Comparison of ENCODE assay signal across 26 mouse cellular contexts in genomic region chr11:70198332-70198731, GRCm38 (mm10). TPM values are rescaled to one million over a fixed set of nuclear protein-coding genes. Genes with fewer than 3 reads are reported as not detected.
DNase-seq lines count a peak whose midpoint lies in the region; ATAC-seq and TF ChIP-seq lines count a peak whose summit lies in the region.
"Had no signal": no experiment of that assay in that cellular context is flagged by ENCODE, and none has a peak within 500 bp of the region (broad histone marks: within the 10 kb centered on the region; RNA-seq: fewer than 3 reads in every experiment).

No protein-coding gene starts in this region.

- intact Hi-C loops in heart, postnatal 36 days (cut with DNase I), result no loop called here

- no peaks in the 10 kb centered on the region for H3K9me3 ChIP-seq in lung, postnatal 0 days (ENCODE audit: low read length)
- H3K9me3 ChIP-seq in stomach, embryonic 16.5 days (replicated peaks; ENCODE audit: control insufficient read depth, low read length), result no peaks in the 10 kb centered on the region
- H3K9me3 ChIP-seq: hindbrain, embryonic 13.5 days; limb, embryonic 15.5 days; liver, embryonic 15.5 days; stomach, embryonic 15.5 days had no signal

- 69% methylated on average over 3 of the region's 3 CpGs for WGBS in lung, postnatal 0 days
- 66% methylated on average over 3 of the region's 3 CpGs for WGBS in stomach, embryonic 16.5 days

- TF ChIP-seq CTCF in lung, postnatal 0 days (IDR thresholded peaks at IDR 0.05), result no peak

- H3K4me3 ChIP-seq in lung, postnatal 0 days (ENCODE audit: low read depth, low read length), result no peak overlapping the region
- no peak overlapping the region for H3K4me3 ChIP-seq in stomach, embryonic 16.5 days (replicated peaks; ENCODE audit: low read length)
- H3K4me3 ChIP-seq: erythroblast, embryonic 14.5 days; hindbrain, embryonic 13.5 days; limb, embryonic 15.5 days; liver, embryonic 15.5 days; megakaryocyte, embryonic 14.5 days; stomach, embryonic 15.5 days had no signal

- ATAC-seq in lung, postnatal 0 days, result peak; percentile 53
- ATAC-seq in granulocyte monocyte progenitor cell, adult 5-6 weeks (replicated peaks; ENCODE audit: poor library complexity, severe bottlenecking), result peak; percentile 35
- ATAC-seq in stomach, embryonic 16.5 days (ENCODE audit: insufficient read depth, low FRiP score), result no peak
- ATAC-seq in erythroblast, adult 5-6 weeks (replicated peaks; ENCODE audit: low FRiP score, poor library complexity, severe bottlenecking), result no peak
- ATAC-seq: forebrain, embryonic 16.5 days; inflammation-experienced regulatory T-cells, adult 6 months had no signal

- H3K36me3 ChIP-seq in lung, postnatal 0 days (ENCODE audit: insufficient read depth, low read length), result no peaks in the 10 kb centered on the region
- no peaks in the 10 kb centered on the region for H3K36me3 ChIP-seq in stomach, embryonic 16.5 days (ENCODE audit: control insufficient read depth, insufficient read depth, low read length)
- H3K36me3 ChIP-seq: G1E; hindbrain, embryonic 13.5 days; limb, embryonic 15.5 days; liver, embryonic 15.5 days; stomach, embryonic 15.5 days had no signal

- peak; percentile 78 for DNase-seq in lung, postnatal 0 days (ENCODE audit: low spot score)
- no peak for DNase-seq in lung, postnatal 4 days
- peak; percentile 94 for DNase-seq in NIH3T3 (ENCODE audit: low read depth)
- no peak for DNase-seq in heart, postnatal 36 days
- DNase-seq in adrenal gland, adult 8-10 months, result no peak
- DNase-seq: cerebellum, postnatal 36 days; gastrocnemius, postnatal 36 days; heart, postnatal 10 days; kidney, adult 2 months; kidney, postnatal 10 days; midbrain, embryonic 14.5 days; right cerebral cortex, postnatal 25 days had no signal

- no peaks in the 10 kb centered on the region for H3K4me1 ChIP-seq in lung, postnatal 0 days (ENCODE audit: insufficient read depth, low read depth, low read length)
- H3K4me1 ChIP-seq in stomach, embryonic 16.5 days (ENCODE audit: control insufficient read depth, insufficient read depth, low read length), result peaks cover 8% of the 10 kb centered on the region
- H3K4me1 ChIP-seq: limb, embryonic 15.5 days; stomach, embryonic 15.5 days had no signal

- H3K27ac ChIP-seq in lung, postnatal 0 days (ENCODE audit: low read length), result no peak overlapping the region
- peak overlapping the region; percentile 52; the same call in 1 of the 2 replicates for H3K27ac ChIP-seq in stomach, embryonic 16.5 days (ENCODE audit: low read length)
- H3K27ac ChIP-seq: hindbrain, embryonic 13.5 days; limb, embryonic 15.5 days; liver, embryonic 15.5 days; stomach, embryonic 15.5 days had no signal

- H3K27me3 ChIP-seq in lung, postnatal 0 days (replicated peaks; ENCODE audit: insufficient read depth, low read length), result no peaks in the 10 kb centered on the region
- no peaks in the 10 kb centered on the region for H3K27me3 ChIP-seq in stomach, embryonic 16.5 days (ENCODE audit: control insufficient read depth, insufficient read depth, low read length)
- H3K27me3 ChIP-seq: limb, embryonic 15.5 days; stomach, embryonic 15.5 days had no signal

- peak; percentile 45; the same call in 1 of the 2 replicates for TF ChIP-seq EP300 in lung, postnatal 0 days (IDR thresholded peaks at IDR 0.05)

- no peak overlapping the region for H3K4me2 ChIP-seq in lung, postnatal 0 days (replicated peaks; ENCODE audit: low read depth, low read length)
- H3K4me2 ChIP-seq in stomach, embryonic 16.5 days (ENCODE audit: low read depth, low read length), result no peak overlapping the region
- H3K4me2 ChIP-seq: heart, embryonic 11.5 days; hindbrain, embryonic 13.5 days; limb, embryonic 15.5 days; liver, embryonic 15.5 days; stomach, embryonic 15.5 days had no signal

- no peak overlapping the region for H3K9ac ChIP-seq in lung, postnatal 0 days (replicated peaks; ENCODE audit: low read depth)
- H3K9ac ChIP-seq in stomach, embryonic 16.5 days (ENCODE audit: low read length), result no peak overlapping the region
- H3K9ac ChIP-seq: hindbrain, embryonic 13.5 days; limb, embryonic 15.5 days; liver, embryonic 15.5 days; stomach, embryonic 15.5 days had no signal

RNA-seq across cellular contexts. Expression of gene Slc16a11, which starts 14.2 kb away (rescaled TPM):
- 7.9 TPM in 2 replicates for polyA plus RNA-seq in lung, postnatal 0 days (2015; fragmentation: Nextera tagmentation; extraction: Ambion mirVana)
- not detected in 2 replicates for total RNA-seq in granulocyte monocyte progenitor cell, adult 5-6 weeks (2014; fragmentation: Nextera tagmentation)
- not detected in 2 replicates for total RNA-seq in granulocyte monocyte progenitor cell, adult 5-6 weeks (2017)
- polyA plus RNA-seq in stomach, embryonic 16.5 days (2015; fragmentation: Nextera tagmentation; extraction: Ambion mirVana), result 1.5 and 1.9 TPM in 2 replicates
- under 1 TPM; 0.28 to 0.30 TPM for total RNA-seq in heart, postnatal 36 days (2021)
- not detected in 2 replicates for total RNA-seq in erythroblast, adult 5-6 weeks (2015; ENCODE audit: low replicate concordance)
- total RNA-seq in erythroblast, adult 5-6 weeks (2017; ENCODE audit: low replicate concordance), result not detected in 2 replicates
- total RNA-seq in adrenal gland, adult 8-10 months (2022), result 1 to 10 TPM in 2 of 4 experiments, under 1 TPM in 2; 0.23 to 2.0 (median 0.86) TPM
- total RNA-seq: G1E had no signal
- polyA plus RNA-seq: erythroblast, embryonic 14.5 days; G1E had no signal

RNA-seq across cellular contexts. Expression of gene Slc16a13, which starts 22.5 kb away (rescaled TPM):
- 4.5 and 6.0 TPM in 2 replicates for polyA plus RNA-seq in lung, postnatal 0 days (2015; fragmentation: Nextera tagmentation; extraction: Ambion mirVana)
- 7.1 and 7.9 TPM in 2 replicates for total RNA-seq in granulocyte monocyte progenitor cell, adult 5-6 weeks (2014; fragmentation: Nextera tagmentation)
- 9.8 TPM in 2 replicates for total RNA-seq in granulocyte monocyte progenitor cell, adult 5-6 weeks (2017)
- 9.4 and 10.5 TPM in 2 replicates for polyA plus RNA-seq in stomach, embryonic 16.5 days (2015; fragmentation: Nextera tagmentation; extraction: Ambion mirVana)
- total RNA-seq in heart, postnatal 36 days (2021), result 1 to 10 TPM; 3.3 to 3.9 TPM
- total RNA-seq in erythroblast, adult 5-6 weeks (2015; ENCODE audit: low replicate concordance), result 2.5 and 8.1 TPM in 2 replicates
- total RNA-seq in erythroblast, adult 5-6 weeks (2017; ENCODE audit: low replicate concordance), result 5.1 and 8.2 TPM in 2 replicates
- 1 to 10 TPM; 4.4 to 9.4 (median 6.6) TPM for total RNA-seq in adrenal gland, adult 8-10 months (2022)

RNA-seq across cellular contexts. Expression of gene Bcl6b, which starts 31.3 kb away (rescaled TPM):
- polyA plus RNA-seq in lung, postnatal 0 days (2015; fragmentation: Nextera tagmentation; extraction: Ambion mirVana), result 19.2 and 31.6 TPM in 2 replicates
- total RNA-seq in granulocyte monocyte progenitor cell, adult 5-6 weeks (2014; fragmentation: Nextera tagmentation), result not detected in 2 replicates
- 0.13 TPM in 1 of 2 replicates, not detected in the other for total RNA-seq in granulocyte monocyte progenitor cell, adult 5-6 weeks (2017)
- polyA plus RNA-seq in stomach, embryonic 16.5 days (2015; fragmentation: Nextera tagmentation; extraction: Ambion mirVana), result 12.1 and 13.9 TPM in 2 replicates
- 10 to 100 TPM; 19.7 to 20.0 TPM for total RNA-seq in heart, postnatal 36 days (2021)
- total RNA-seq in erythroblast, adult 5-6 weeks (2015; ENCODE audit: low replicate concordance), result not detected in 2 replicates
- total RNA-seq in erythroblast, adult 5-6 weeks (2017; ENCODE audit: low replicate concordance), result 0.56 and 0.68 TPM in 2 replicates
- total RNA-seq in adrenal gland, adult 8-10 months (2022), result 10 to 100 TPM in 2 of 4 experiments, 1 to 10 TPM in 2; 6.4 to 25.1 (median 10.5) TPM
- total RNA-seq: neutrophil, adult 5-6 weeks had no signal
- polyA plus RNA-seq: G1E had no signal

RNA-seq across cellular contexts. Expression of gene 0610010K14Rik, which starts 39.4 kb away (rescaled TPM):
- polyA plus RNA-seq in lung, postnatal 0 days (2015; fragmentation: Nextera tagmentation; extraction: Ambion mirVana), result 115 and 118 TPM in 2 replicates
- 78.5 and 112 TPM in 2 replicates for total RNA-seq in granulocyte monocyte progenitor cell, adult 5-6 weeks (2014; fragmentation: Nextera tagmentation)
- total RNA-seq in granulocyte monocyte progenitor cell, adult 5-6 weeks (2017), result 36.9 and 44.2 TPM in 2 replicates
- 119 and 132 TPM in 2 replicates for polyA plus RNA-seq in stomach, embryonic 16.5 days (2015; fragmentation: Nextera tagmentation; extraction: Ambion mirVana)
- 10 to 100 TPM; 32.7 to 38.0 TPM for total RNA-seq in heart, postnatal 36 days (2021)
- total RNA-seq in erythroblast, adult 5-6 weeks (2015; ENCODE audit: low replicate concordance), result 16.5 and 20.3 TPM in 2 replicates
- 3.8 and 7.8 TPM in 2 replicates for total RNA-seq in erythroblast, adult 5-6 weeks (2017; ENCODE audit: low replicate concordance)
- 10 to 100 TPM; 38.2 to 52.6 (median 44.5) TPM for total RNA-seq in adrenal gland, adult 8-10 months (2022)

RNA-seq across cellular contexts. Expression of gene Gm21988, which starts 41.3 kb away (rescaled TPM):
- 11.0 and 15.3 TPM in 2 replicates for polyA plus RNA-seq in lung, postnatal 0 days (2015; fragmentation: Nextera tagmentation; extraction: Ambion mirVana)
- 4.7 and 4.8 TPM in 2 replicates for total RNA-seq in granulocyte monocyte progenitor cell, adult 5-6 weeks (2014; fragmentation: Nextera tagmentation)
- total RNA-seq in granulocyte monocyte progenitor cell, adult 5-6 weeks (2017), result 0.57 TPM in 1 of 2 replicates, not detected in the other
- polyA plus RNA-seq in stomach, embryonic 16.5 days (2015; fragmentation: Nextera tagmentation; extraction: Ambion mirVana), result 9.6 and 10.2 TPM in 2 replicates
- total RNA-seq in heart, postnatal 36 days (2021), result 1 to 10 TPM; 2.1 to 3.3 TPM
- 2.3 TPM in 1 of 2 replicates, not detected in the other for total RNA-seq in erythroblast, adult 5-6 weeks (2015; ENCODE audit: low replicate concordance)
- not detected in 2 replicates for total RNA-seq in erythroblast, adult 5-6 weeks (2017; ENCODE audit: low replicate concordance)
- total RNA-seq in adrenal gland, adult 8-10 months (2022), result 1 to 10 TPM; 3.9 to 6.7 (median 5.3) TPM

Comparison
In these comparisons a context has a peak if more than half of its experiments do, and no peak if none do; other contexts are left out.
1. DNase-seq: peak in lung, postnatal 0 days (single experiment) and NIH3T3 (single experiment); none in lung, postnatal 4 days (0 of 2), heart, postnatal 36 days (0 of 2) and adrenal gland, adult 8-10 months (single experiment).
2. ATAC-seq: peak in lung, postnatal 0 days (single experiment) and granulocyte monocyte progenitor cell, adult 5-6 weeks (single experiment); none in stomach, embryonic 16.5 days (single experiment) and erythroblast, adult 5-6 weeks (single experiment).
3. RNA of gene Bcl6b, which starts 31.3 kb away (total RNA-seq): 19.7 to 20.0 TPM in heart, postnatal 36 days and 6.4 to 25.1 TPM in adrenal gland, adult 8-10 months; 0.56 to 0.68 TPM in erythroblast, adult 5-6 weeks and 0.13 TPM in granulocyte monocyte progenitor cell, adult 5-6 weeks; every median in the first group is over 4 times any median in the second.